Comparison of ENCODE assay signal across 16 mouse cellular contexts in the genomic region with DNA sequence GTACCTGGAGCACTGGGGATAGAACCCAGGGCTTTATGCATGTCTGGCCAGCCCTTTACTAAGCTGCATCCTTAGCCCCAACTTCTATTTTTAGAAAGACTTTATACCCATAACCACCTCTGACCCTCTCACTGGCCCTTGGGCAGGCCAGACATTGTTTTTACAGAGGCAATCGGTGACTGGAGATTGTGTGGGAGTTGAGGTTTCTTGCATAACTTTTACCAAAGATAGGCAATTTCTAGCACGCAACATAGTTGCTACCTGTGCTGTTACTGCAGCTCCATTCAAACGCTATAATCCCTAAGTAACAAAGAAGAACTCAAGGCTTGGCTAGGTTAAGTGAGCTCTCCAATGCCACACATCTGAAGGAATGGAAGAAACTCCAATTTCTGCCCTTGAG. TPM values are rescaled to one million over a fixed set of nuclear protein-coding genes. Genes with fewer than 3 reads are reported as not detected.
DNase-seq lines count a peak whose midpoint lies in the region; ATAC-seq lines count a peak whose summit lies in the region.
"Had no signal": no experiment of that assay in that cellular context is flagged by ENCODE, and none has a peak within 500 bp of the region (broad histone marks: within the 10 kb centered on the region; RNA-seq: fewer than 3 reads in every experiment).

No protein-coding gene starts in this region.

- DNase-seq in forebrain, embryonic 10.5 days (ENCODE audit: extremely low spot score, low spot score) = no peak
- no peak for DNase-seq in forebrain, embryonic 11.5 days (ENCODE audit: low spot score)
- no peak for DNase-seq in limb, embryonic 11.5 days (ENCODE audit: low spot score)
- no peak for DNase-seq in cerebellum, adult 8-10 months
- DNase-seq in right cerebral cortex, postnatal 4 days = no peak
- no peak for DNase-seq in layer of hippocampus, adult 11-12 months (ENCODE audit: low spot score)
- DNase-seq: kidney, adult 8-10 months; kidney, postnatal 4 days; liver, postnatal 0 days; spleen, adult 18-20 months; thymus, postnatal 14 days had no signal

- no peaks in the 10 kb centered on the region for H3K36me3 ChIP-seq in forebrain, embryonic 10.5 days (replicated peaks)
- H3K36me3 ChIP-seq in forebrain, embryonic 11.5 days (ENCODE audit: control insufficient read depth, insufficient read depth, low read length) = no peaks in the 10 kb centered on the region
- H3K36me3 ChIP-seq in embryonic facial prominence, embryonic 13.5 days = no peaks in the 10 kb centered on the region
- no peaks in the 10 kb centered on the region for H3K36me3 ChIP-seq in limb, embryonic 11.5 days (ENCODE audit: control insufficient read depth, insufficient read depth, low read length)
- no peaks in the 10 kb centered on the region for H3K36me3 ChIP-seq in stomach, embryonic 16.5 days (ENCODE audit: control insufficient read depth, insufficient read depth, low read length)
- H3K36me3 ChIP-seq: forebrain, embryonic 12.5 days; neural tube, embryonic 12.5 days had no signal

- ATAC-seq in forebrain, embryonic 11.5 days (replicated peaks; ENCODE audit: low FRiP score) = no peak
- no peak for ATAC-seq in embryonic facial prominence, embryonic 13.5 days (ENCODE audit: insufficient number of reproducible peaks, insufficient read depth, low FRiP score, low TSS enrichment, low read depth)
- ATAC-seq in limb, embryonic 11.5 days (ENCODE audit: insufficient number of reproducible peaks, low FRiP score, low TSS enrichment, low read depth) = no peak
- ATAC-seq in stomach, embryonic 16.5 days (ENCODE audit: insufficient read depth, low FRiP score) = no peak
- ATAC-seq: inflammation-experienced regulatory T-cells, adult 6 months; liver, postnatal 0 days had no signal

- peaks cover 33% of the 10 kb centered on the region for H3K4me1 ChIP-seq in forebrain, embryonic 10.5 days
- H3K4me1 ChIP-seq in forebrain, embryonic 11.5 days (replicated peaks; ENCODE audit: control insufficient read depth, insufficient read depth, low read length) = 0 out of 2 replicates have a peak, but pooled peaks cover 2% of the 10 kb centered on the region
- H3K4me1 ChIP-seq in embryonic facial prominence, embryonic 13.5 days = peaks cover 63% of the 10 kb centered on the region
- H3K4me1 ChIP-seq in limb, embryonic 11.5 days (ENCODE audit: control insufficient read depth, insufficient read depth, low read length) = peaks cover 38% of the 10 kb centered on the region
- H3K4me1 ChIP-seq in stomach, embryonic 16.5 days (ENCODE audit: control insufficient read depth, insufficient read depth, low read length) = peaks cover 21% of the 10 kb centered on the region
- H3K4me1 ChIP-seq: forebrain, embryonic 12.5 days; neural tube, embryonic 12.5 days had no signal

- no peak overlapping the region for H3K9ac ChIP-seq in forebrain, embryonic 11.5 days (ENCODE audit: low read length)
- H3K9ac ChIP-seq in embryonic facial prominence, embryonic 13.5 days = no peak overlapping the region
- peak overlapping the region; percentile 12; the same call in 1 of the 2 replicates for H3K9ac ChIP-seq in limb, embryonic 11.5 days (ENCODE audit: low read length)
- H3K9ac ChIP-seq in stomach, embryonic 16.5 days (ENCODE audit: low read length) = no peak overlapping the region
- H3K9ac ChIP-seq: forebrain, embryonic 12.5 days; liver, postnatal 0 days; neural tube, embryonic 12.5 days had no signal

- 81% methylated on average over 3 of the region's 3 CpGs for WGBS in forebrain, embryonic 10.5 days
- WGBS in forebrain, embryonic 11.5 days = 76% methylated on average over 3 of the region's 3 CpGs
- WGBS in embryonic facial prominence, embryonic 13.5 days = 55% methylated on average over 3 of the region's 3 CpGs
- 65% methylated on average over 3 of the region's 3 CpGs for WGBS in limb, embryonic 11.5 days
- 63% methylated on average over 3 of the region's 3 CpGs for WGBS in stomach, embryonic 16.5 days

- H3K4me3 ChIP-seq in forebrain, embryonic 10.5 days = no peak overlapping the region
- H3K4me3 ChIP-seq in forebrain, embryonic 11.5 days (ENCODE audit: low read depth, low read length) = no peak overlapping the region
- H3K4me3 ChIP-seq in embryonic facial prominence, embryonic 13.5 days = no peak overlapping the region
- no peak overlapping the region for H3K4me3 ChIP-seq in limb, embryonic 11.5 days (ENCODE audit: low read depth, low read length)
- no peak overlapping the region for H3K4me3 ChIP-seq in stomach, embryonic 16.5 days (replicated peaks; ENCODE audit: low read length)
- H3K4me3 ChIP-seq: forebrain, embryonic 12.5 days; neural tube, embryonic 12.5 days had no signal

- no peak overlapping the region for H3K4me2 ChIP-seq in forebrain, embryonic 11.5 days (ENCODE audit: low read depth, low read length, severe bottlenecking)
- no peak overlapping the region for H3K4me2 ChIP-seq in embryonic facial prominence, embryonic 13.5 days
- H3K4me2 ChIP-seq in limb, embryonic 11.5 days (ENCODE audit: low read depth, severe bottlenecking) = no peak overlapping the region
- no peak overlapping the region for H3K4me2 ChIP-seq in stomach, embryonic 16.5 days (ENCODE audit: low read depth, low read length)
- H3K4me2 ChIP-seq: forebrain, embryonic 12.5 days; neural tube, embryonic 12.5 days had no signal

- no peaks in the 10 kb centered on the region for H3K9me3 ChIP-seq in forebrain, embryonic 10.5 days
- no peaks in the 10 kb centered on the region for H3K9me3 ChIP-seq in forebrain, embryonic 11.5 days (ENCODE audit: control insufficient read depth, low read length)
- no peaks in the 10 kb centered on the region for H3K9me3 ChIP-seq in embryonic facial prominence, embryonic 13.5 days
- H3K9me3 ChIP-seq in limb, embryonic 11.5 days (ENCODE audit: control insufficient read depth, low read length) = no peaks in the 10 kb centered on the region
- no peaks in the 10 kb centered on the region for H3K9me3 ChIP-seq in stomach, embryonic 16.5 days (replicated peaks; ENCODE audit: control insufficient read depth, low read length)
- H3K9me3 ChIP-seq: forebrain, embryonic 12.5 days; neural tube, embryonic 12.5 days had no signal

- no peaks in the 10 kb centered on the region for H3K27me3 ChIP-seq in forebrain, embryonic 10.5 days (ENCODE audit: poor library complexity, severe bottlenecking)
- no peaks in the 10 kb centered on the region for H3K27me3 ChIP-seq in forebrain, embryonic 11.5 days (ENCODE audit: control insufficient read depth, insufficient read depth, low read length)
- H3K27me3 ChIP-seq in embryonic facial prominence, embryonic 13.5 days = no peaks in the 10 kb centered on the region
- no peaks in the 10 kb centered on the region for H3K27me3 ChIP-seq in limb, embryonic 11.5 days (ENCODE audit: control insufficient read depth, insufficient read depth, low read length)
- H3K27me3 ChIP-seq in stomach, embryonic 16.5 days (ENCODE audit: control insufficient read depth, insufficient read depth, low read length) = no peaks in the 10 kb centered on the region
- H3K27me3 ChIP-seq: forebrain, embryonic 12.5 days; neural tube, embryonic 12.5 days had no signal

- 0 out of 2 replicates have a peak overlapping the region, but pooled peaks have one; percentile 67 for H3K27ac ChIP-seq in forebrain, embryonic 10.5 days
- no peak overlapping the region for H3K27ac ChIP-seq in forebrain, embryonic 11.5 days (ENCODE audit: low read depth, low read length)
- peak overlapping the region; percentile 74 for H3K27ac ChIP-seq in embryonic facial prominence, embryonic 13.5 days
- H3K27ac ChIP-seq in limb, embryonic 11.5 days (replicated peaks; ENCODE audit: low read depth, low read length) = peak overlapping the region; percentile 76
- H3K27ac ChIP-seq in stomach, embryonic 16.5 days (ENCODE audit: low read length) = peak overlapping the region; percentile 76
- H3K27ac ChIP-seq: forebrain, embryonic 12.5 days; neural tube, embryonic 12.5 days had no signal

RNA-seq across cellular contexts. Expression of a gene that starts 7.5 kb away (rescaled TPM):
- 0.49 and 0.81 TPM in 2 replicates for polyA plus RNA-seq in forebrain, embryonic 10.5 days (2016; fragmentation: Nextera tagmentation; extraction: Ambion mirVana)
- 0.27 and 0.65 TPM in 2 replicates for polyA plus RNA-seq in forebrain, embryonic 11.5 days (2014; fragmentation: Nextera tagmentation; extraction: Ambion mirVana)
- polyA plus RNA-seq in embryonic facial prominence, embryonic 13.5 days (2015; fragmentation: Nextera tagmentation; extraction: Ambion mirVana) = 0.53 and 0.73 TPM in 2 replicates
- polyA plus RNA-seq in limb, embryonic 11.5 days (2014; fragmentation: Nextera tagmentation; extraction: Ambion mirVana) = 1.2 and 1.6 TPM in 2 replicates
- polyA plus RNA-seq in stomach, embryonic 16.5 days (2015; fragmentation: Nextera tagmentation; extraction: Ambion mirVana) = 1.8 and 2.4 TPM in 2 replicates

RNA-seq across cellular contexts. Expression of a gene that starts 40.5 kb away (rescaled TPM):
- 364 and 368 TPM in 2 replicates for polyA plus RNA-seq in forebrain, embryonic 10.5 days (2016; fragmentation: Nextera tagmentation; extraction: Ambion mirVana)
- polyA plus RNA-seq in forebrain, embryonic 11.5 days (2014; fragmentation: Nextera tagmentation; extraction: Ambion mirVana) = 246 and 252 TPM in 2 replicates
- polyA plus RNA-seq in embryonic facial prominence, embryonic 13.5 days (2015; fragmentation: Nextera tagmentation; extraction: Ambion mirVana) = 1,128 and 1,158 TPM in 2 replicates
- 799 and 884 TPM in 2 replicates for polyA plus RNA-seq in limb, embryonic 11.5 days (2014; fragmentation: Nextera tagmentation; extraction: Ambion mirVana)
- 411 and 440 TPM in 2 replicates for polyA plus RNA-seq in stomach, embryonic 16.5 days (2015; fragmentation: Nextera tagmentation; extraction: Ambion mirVana)

RNA-seq across cellular contexts. Expression of a gene that starts 57.6 kb away (rescaled TPM):
- 366 and 373 TPM in 2 replicates for polyA plus RNA-seq in forebrain, embryonic 10.5 days (2016; fragmentation: Nextera tagmentation; extraction: Ambion mirVana)
- 446 and 476 TPM in 2 replicates for polyA plus RNA-seq in forebrain, embryonic 11.5 days (2014; fragmentation: Nextera tagmentation; extraction: Ambion mirVana)
- polyA plus RNA-seq in embryonic facial prominence, embryonic 13.5 days (2015; fragmentation: Nextera tagmentation; extraction: Ambion mirVana) = 272 and 279 TPM in 2 replicates
- polyA plus RNA-seq in limb, embryonic 11.5 days (2014; fragmentation: Nextera tagmentation; extraction: Ambion mirVana) = 422 and 448 TPM in 2 replicates
- 186 and 188 TPM in 2 replicates for polyA plus RNA-seq in stomach, embryonic 16.5 days (2015; fragmentation: Nextera tagmentation; extraction: Ambion mirVana)
